Mouse (Mus musculus): Measurements from ENCODE around the gene Zfp423.

Gene Zfp423

DNA sequence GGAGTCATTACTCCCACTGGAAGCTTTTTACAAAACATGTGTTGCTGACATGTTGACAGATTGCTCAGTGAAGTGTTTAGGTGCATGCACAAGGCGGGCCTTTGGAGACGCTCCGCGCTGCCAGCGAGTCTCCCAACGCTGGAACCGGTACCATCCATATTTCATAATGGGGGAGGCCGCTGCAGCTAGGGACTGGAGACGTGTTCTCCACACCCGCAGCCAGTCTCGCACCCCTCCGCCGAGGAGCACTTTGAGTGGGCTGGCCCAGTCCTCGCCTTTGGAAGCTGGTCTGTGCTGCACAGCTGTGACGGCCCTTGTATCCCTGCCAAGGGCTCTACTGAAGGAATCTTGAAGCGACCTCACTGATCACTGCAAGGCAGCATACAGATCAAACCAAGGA lies 122.5 kb downstream of the Zfp423 start:
- DNase-seq (ENCODE audit: low spot score in 2 of 2): peak; percentile 63 to 70

DNA sequence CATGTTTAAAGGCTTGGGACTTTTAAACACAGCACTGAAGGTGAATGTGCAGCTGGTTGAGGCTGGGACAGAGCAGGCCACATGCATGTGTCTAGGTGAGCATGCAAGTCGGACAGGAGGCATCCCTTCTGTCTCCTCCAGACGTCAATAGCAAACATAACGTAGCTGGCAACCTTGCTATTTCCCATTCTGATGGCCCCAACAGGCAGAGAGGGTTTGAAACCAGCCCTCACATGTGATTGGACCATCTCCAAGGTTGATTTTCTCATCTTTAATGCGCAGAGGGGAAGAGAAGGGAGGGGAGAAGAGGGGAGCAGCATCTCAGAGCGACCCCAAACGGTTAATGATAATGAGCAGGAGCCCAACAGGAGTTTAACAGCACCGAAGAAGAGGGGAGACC lies 123.5 kb downstream of the Zfp423 start:
- no peak for DNase-seq (ENCODE audit: low spot score in 2 of 2)

DNA sequence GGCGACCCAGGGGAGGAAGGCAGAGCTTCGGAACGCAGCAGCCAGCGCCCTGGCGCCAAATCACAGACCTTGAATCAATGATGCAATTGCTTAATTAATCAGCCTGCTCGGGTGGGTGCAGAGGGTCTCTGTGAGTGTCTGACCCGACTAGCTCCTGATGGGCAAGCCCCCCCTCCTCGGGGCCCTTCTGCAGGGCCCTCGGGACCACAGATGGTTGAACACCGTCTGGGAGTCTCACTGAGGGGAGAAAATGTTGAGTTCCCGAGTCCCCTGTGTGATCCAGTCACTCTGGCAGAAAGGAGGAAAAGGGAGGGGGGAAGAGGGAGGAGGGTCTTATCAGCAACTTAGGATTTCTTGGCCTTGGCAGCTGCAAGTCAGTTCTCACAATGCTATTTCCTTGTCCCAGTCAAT lies 124.0 kb downstream of the Zfp423 start:
- no peak for DNase-seq (ENCODE audit: low spot score in 2 of 2)

DNA sequence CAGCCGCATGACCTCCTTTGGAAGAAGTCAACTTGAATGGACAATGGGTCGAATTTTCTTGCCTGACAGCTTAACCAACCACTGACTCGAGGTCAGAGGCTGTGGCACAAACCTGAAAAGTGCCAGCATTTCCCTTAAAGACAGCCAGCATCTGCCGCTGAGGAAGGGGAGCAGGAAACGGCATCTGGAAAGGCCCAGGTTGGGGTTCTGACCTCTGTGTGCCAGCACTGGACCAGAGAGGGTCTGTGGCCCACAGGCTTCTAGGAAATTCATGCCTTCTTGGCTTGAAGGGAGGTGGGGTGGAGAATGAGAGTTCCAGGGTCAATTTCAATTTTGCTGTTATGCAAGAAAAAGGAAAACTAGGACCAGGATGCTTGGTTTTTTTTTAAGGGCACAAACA lies 124.7 kb downstream of the Zfp423 start:
- DNase-seq (ENCODE audit: low spot score in 2 of 2): no peak

DNA sequence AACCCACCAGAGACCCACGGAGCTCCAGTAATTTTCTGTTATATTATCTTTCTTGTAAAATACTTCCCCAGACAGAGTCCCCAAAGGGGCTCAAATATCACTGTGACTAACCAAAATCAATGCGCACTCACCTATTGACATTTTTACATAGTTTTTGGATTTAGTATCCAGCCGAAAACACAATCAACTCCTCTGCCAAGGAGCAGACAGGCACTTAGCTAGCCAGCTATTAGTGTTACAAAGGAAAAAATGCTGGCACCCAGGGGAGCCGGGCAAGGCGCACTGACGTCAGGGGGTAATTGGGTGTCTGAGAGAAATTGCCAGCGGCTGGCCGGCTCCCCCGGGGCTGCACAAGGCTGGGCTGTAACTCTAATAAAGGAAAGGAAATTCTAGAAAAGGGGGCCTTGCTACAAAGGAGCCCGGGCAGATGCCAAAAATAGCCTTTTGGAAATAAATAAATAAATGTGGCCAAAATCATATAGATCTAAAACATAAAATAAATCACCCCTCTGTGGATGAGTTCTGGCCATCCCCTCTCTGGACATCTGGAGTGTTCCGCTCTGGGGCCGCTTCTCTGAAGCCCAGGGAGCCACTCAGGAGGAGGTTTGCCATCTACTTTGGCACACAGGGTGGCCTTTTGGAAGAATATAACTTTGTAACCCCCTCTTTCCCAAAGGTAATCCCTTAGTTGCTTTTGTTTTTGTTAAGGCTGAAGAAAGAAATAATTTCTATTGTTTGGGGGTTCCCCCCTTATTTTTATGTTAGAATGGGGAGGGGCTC lies 125.4 kb downstream of the Zfp423 start:
- no peak for DNase-seq (ENCODE audit: low spot score in 2 of 2)

DNA sequence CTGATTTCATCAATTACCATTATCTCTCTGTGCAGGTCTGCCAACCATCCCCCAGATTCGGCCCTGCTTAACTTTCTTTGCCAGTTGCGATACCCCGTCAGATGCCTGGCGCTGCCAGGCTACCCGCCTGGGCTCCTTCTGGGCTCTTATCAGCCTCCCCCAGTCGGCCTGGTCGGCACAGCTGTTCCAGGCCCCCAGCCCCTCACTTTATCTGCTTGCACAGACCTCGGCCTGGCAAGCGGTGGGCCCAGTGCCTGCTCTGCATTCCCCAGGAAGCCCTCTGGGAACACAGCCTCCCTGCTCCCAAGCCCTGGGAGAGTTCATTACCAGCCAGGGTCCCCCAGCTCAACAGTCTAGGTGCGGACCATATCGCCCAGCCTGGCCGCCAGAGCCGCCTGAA lies 126.1 kb downstream of the Zfp423 start:
- no peak for DNase-seq (ENCODE audit: low spot score in 2 of 2)

DNA sequence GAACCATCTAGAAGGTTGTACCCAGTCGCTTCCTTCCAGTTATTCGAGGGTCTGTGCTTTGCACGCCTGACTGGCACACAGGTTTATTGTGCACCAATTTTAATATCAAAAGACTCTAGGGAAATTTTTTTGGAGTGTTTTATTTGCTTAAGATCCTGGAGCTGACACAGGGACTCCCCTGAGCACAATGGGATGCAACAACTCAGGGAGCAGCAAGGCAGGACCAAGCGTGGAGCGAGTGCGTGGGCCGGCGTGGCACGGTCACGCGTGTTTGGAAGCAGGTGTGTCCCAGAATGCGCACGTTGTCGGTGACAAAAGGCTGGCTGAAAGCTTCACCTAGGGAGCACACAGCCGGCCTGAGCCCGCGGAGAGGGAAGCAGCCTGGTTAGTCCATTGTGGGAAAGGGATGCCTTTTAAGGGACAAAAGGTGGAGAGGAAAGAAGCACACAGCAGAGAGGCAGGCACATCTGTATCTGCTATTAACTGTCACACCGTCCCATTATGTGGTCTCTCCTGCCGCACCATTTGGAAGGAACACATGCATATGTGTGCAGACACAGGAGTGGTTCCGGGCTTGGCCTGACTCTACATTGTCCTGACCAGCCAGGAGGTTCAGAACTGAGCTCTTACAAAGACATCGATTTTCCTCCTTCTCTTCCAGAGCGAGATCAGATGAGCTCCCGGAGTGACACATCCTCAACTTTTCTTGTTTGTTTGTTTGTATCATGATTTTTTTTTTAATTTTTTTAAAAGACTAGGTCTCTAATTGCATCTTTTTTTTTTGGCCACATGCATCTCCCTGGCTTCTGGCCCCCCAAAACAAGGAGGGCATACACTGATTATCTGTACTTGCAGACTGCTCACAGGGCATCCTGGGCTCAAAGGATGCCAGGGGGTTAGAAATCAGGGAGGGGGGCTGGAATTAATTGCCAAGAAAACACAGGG lies 126.7 kb downstream of the Zfp423 start:
- no peak for DNase-seq (ENCODE audit: low spot score in 2 of 2)

DNA sequence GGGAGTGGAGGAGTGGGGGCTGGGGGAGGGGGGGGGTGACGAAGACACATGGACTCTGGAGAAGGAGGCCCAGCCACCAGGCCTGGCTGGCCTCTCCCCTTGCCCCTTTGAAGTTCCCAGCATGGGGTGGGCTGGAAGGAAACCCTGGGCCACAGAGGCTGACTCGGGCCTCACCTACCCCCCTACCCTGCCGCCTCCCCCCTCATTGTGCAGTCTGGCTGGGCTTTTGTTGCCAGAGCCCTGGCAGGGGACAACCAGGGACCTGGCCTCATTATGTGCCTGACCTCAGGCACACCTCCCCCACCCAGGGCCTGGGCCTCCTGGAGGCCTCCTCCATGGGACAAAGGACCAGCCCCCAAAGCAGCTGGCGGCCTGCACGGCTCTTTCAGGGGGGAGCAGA lies 127.8 kb downstream of the Zfp423 start:
- DNase-seq (ENCODE audit: low spot score in 2 of 2): no peak

DNA sequence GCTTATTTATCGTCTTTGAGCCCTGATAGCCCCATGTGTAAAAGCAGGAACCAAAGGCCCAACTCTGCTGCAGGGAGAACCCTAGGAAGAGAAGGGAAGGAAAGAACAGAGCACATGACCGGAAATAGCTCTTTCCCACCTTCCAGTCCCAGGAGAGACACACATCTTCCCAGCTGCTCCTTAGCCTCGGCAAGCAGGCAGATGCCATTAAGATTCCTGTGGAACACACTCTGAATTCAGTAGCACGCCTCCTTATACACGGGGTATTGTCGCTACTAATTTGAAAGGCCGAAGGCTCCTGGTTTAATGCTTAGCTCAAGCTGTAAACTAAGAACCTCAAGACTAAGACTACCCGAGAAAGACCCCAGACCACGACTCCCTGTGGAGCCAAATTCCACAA lies 128.3 kb downstream of the Zfp423 start:
- no peak for DNase-seq (ENCODE audit: low spot score in 2 of 2)

DNA sequence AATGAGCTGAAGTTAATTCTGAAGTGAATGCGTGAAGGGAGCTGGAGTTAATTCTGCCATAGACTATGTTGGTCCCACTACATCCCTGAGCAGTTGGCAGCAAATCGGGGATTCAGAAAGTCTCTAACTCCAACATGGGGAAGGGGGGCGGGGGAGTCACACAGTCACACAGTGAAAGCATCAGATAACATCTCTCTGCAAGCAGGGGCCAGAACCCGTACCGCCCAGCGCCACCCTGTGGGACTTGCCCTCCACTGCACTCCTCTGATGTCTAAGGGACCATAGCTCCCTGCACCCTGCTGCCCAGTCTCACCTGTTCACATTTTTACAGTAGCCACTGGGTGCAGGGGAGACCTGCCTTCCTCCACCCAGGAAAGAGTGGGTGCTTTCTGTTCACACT lies 129.2 kb downstream of the Zfp423 start:
- DNase-seq (ENCODE audit: low spot score in 2 of 2): peak in 1 of 2 experiments; percentile 20

DNA sequence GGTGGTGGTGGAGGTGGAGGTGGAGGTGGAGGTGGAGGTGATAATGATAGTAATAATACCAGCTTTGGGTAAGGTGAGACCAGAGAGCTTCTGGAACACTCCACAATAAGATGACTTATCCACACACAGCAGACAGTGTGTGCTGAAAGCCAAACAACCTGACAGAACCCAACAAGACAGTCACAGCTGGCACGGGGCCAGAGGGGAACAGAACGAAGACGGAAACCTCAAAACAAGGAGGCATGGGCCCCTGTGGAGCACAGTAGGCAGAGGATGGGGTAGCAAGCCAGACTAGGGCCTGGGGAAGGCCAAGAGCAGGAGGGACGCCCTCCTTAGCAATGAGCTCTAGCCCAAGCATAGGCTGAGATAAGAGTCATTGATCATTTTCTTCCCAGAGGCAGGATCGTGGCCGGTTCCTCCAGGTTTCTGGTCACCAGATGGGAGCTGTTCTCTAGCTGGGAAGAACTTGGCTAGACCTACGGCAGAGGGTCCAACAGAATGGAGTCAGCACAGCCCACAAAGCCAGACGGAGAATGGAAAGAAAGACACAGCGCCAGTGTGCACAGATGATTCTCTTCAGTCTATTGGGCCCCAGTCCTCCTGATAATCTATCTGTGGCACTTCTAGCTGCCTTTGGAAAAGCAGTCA lies 133.3 kb downstream of the Zfp423 start:
- no peak for DNase-seq (ENCODE audit: low spot score in 2 of 2)

DNA sequence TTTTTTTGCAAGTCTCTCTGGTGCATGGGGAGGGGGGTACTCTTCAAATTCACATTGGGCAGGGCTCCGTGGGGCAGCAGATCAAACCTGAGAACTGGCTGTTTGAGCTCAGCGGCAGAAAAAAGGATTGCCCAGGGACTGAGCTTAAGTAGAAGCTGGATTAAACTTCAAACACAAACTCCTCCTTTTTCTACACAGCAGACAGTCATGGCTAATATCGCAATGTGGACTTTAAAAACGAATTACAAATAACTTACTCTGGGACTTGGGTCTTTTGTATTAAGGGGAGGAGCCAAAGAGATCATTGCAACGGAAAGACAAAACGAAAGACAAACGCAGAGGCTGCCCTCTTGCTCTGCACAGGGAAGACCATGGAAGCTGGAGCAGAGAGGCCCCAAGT lies 136.2 kb downstream of the Zfp423 start:
- no peak for DNase-seq (ENCODE audit: low spot score in 2 of 2)

DNA sequence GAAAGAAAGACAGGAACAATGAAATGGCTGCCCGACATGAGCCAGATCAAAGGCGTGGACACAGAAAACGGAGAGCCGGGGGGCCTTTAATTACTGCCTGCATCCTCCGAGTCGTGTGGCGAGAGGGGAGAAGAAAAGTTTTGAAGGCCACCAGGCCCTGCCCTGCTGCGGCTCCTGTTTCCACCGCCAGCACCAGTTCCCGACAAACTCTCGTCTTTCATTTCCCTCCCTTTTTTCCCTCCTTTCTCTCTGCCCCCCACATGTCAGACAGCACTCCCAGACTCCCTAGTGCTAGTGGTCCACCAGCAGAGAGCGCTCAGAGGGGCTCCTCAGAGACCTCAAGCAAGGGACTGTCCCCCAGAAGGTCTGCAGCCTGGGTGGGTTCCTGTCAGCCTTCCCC lies 136.7 kb downstream of the Zfp423 start:
- no peak for DNase-seq (ENCODE audit: low spot score in 2 of 2)

DNA sequence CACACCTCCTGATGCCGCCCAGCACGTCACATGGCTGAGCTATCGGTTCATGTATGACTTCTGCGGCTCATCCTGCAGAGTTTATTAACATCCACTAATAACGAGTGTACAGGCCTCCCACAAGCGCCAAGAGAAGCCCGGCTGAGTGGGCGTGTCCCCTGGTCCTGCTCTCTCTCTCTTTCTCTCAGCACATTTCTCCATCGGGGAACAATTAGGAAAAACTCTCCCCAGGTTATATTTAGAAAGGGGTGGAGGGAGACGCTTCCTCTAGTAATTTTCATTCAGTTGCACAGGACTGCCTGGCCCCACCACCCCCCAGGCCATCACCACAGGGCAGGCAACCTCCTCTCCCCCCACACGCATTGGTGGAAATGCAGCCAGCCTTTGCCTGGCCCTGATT lies 137.2 kb downstream of the Zfp423 start:
- no peak for DNase-seq (ENCODE audit: low spot score in 2 of 2)

DNA sequence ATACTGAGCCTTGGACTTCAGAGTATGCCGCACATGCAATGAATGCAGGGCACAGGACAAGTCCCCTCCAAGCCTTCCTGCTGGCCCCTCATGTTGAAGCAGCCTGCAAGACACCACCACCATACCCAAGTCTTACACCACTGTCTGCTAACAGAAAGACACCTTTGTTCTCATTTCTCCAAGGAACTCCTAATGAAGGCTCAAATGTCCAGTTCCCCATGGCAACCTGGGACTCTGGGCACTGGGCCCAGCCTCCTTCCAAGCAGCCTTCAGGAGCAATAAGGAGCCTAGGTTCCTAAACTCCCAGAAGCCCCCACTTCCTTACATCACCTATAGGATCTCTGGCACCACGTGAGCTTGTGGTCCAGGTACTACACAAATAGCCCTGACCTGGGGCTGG lies 137.7 kb downstream of the Zfp423 start:
- peak in 1 of 2 experiments; percentile 26 for DNase-seq (ENCODE audit: low spot score in 2 of 2)

DNA sequence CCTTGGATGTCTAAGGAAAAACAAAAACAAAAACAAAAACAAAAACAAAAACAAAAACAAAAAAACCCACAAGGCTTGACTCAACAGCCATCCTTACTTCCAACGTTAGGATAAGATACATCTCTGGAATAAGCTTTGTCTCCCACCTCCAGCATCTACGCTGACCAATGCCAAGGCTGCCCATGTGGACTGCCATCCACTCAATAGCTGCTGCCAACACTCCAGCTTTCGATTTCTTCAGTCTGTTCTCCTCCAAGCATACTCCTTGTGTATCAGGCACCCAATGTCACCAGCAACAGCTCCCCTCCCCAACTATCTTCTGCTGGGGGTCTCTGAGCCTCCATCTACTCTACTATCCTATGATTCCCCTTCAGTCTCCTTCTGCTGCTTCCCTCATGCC lies 140.1 kb downstream of the Zfp423 start:
- DNase-seq (ENCODE audit: low spot score in 2 of 2): no peak

DNA sequence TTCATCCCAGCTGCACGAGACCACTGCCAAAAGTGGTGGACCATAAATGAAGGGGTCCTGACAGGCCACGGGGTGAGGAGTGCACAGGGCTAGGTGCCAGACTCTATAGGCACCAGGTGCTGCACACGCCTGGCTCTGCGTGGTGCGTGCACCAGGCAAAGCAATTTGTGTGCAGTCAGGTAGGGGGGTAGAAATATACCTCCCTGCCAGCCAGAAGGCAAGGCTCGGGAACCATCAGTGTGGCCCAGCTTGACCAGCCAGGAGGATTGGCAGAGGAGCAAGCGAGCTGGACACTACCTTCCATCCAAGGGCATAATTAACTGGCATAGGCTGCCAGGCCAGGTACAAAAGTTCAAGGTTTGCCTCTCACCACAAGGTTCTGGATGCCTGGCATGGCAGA lies 140.9 kb downstream of the Zfp423 start:
- no peak for DNase-seq (ENCODE audit: low spot score in 2 of 2)

DNA sequence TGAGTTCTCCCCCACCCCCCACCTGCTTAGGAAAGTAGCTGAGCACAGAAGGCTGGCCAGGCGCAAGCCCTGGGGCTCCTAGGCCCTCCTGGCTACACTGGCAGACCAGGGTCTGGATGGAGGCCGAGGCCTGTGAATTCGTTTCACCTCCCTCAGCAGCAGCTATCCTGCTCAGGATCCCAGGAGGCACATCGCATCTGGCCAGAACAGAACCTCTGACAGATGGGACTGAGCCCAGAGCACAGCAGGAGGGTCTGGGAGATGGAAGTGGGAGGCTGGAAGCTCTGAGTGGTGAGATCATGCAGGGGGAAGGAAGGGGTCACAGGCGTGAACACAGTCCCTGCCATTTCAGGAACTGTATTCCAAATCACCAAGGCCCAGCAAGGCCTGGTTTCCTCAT lies 143.3 kb downstream of the Zfp423 start:
- DNase-seq (ENCODE audit: low spot score in 2 of 2): no peak

DNA sequence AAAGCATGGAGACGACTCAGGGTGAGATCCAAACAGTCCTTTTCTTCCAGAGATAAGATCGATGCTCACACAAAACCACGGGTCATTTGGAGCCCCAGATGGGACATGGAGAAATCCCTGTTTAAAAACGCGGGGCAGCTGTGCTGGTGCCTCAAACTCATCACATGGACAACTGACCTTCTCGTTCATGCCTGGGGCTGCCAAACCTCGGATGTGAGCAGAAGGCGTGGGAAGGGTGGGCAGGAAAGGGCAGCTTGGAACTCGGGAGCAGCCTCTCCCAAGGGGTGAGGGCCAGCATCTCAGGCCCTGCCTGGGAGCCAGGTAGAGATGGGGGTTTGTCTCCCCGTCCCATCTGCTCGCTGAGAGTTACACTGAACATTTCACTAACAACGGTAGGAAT lies 146.7 kb downstream of the Zfp423 start:
- DNase-seq (ENCODE audit: low spot score in 2 of 2): no peak

DNA sequence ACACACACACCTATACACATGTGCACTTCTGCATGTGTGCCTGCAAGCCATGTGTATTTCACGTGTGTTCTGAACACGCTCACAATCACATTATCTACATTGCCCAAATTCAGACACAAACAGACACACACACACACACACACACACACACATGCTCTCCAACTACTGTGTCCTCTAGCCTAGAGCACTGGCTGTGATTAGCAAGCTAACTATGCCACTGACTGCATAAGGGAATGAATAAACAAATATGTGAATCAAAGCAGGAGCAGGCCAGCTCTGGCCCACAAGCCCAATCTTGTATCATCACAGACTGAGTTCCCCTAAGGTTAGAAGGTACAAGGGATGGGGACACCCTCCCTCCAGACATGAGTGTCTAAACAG lies 147.3 kb downstream of the Zfp423 start:
- DNase-seq (ENCODE audit: low spot score in 2 of 2): no peak

DNA sequence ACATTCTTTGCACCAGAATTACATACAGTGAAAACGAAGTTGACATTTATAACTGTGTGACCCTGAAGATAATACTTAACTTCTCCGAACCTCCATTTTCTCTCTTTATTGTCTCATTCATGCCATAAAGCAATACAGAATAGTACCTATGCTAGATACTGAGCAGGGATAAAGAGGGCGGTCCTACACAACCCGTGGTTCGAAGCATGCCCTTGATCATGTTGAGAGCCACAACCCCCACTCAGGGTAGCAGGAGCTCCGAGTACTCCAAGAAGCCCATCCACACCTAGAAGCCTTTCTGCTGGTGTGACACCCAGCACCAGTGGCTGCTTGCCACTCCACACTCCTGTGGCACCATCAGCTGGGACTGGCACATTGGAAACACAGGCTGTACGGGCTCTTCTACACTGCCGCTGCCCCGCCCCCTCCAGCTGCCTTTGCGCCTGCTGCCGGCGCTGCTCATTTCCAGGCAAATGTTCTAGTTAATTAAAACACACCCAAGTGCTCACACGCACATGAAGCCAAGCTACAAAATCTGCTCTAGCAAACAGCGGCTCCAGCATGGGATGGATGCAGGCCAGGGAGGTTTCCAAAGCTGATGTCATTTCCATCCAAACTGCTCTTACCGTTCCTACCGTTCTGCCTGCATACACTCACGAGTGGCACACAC lies 147.9 kb downstream of the Zfp423 start:
- peak; percentile 71 to 80 for DNase-seq (ENCODE audit: low spot score in 2 of 2)

DNA sequence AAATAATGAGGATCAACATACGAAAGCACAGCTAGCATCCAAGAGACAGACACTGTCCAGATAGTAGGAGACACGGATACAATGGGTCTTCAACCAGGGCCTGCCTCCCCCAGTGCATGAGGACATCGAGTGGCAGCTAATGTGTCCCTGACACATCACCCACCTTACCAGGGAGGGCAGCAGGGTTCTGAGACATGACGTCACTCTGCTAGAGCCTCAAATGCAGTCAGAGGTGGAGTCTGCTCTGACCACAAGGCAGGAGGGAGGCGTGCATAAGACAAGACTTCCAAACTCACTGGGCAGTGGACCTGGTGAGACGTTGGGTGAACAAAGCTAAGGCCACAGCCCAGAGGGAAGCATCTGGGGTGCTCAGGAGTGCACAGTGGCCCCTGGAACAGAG lies 148.6 kb downstream of the Zfp423 start:
- DNase-seq (ENCODE audit: low spot score in 2 of 2): no peak

All from right cerebral cortex, adult 2 months (tissue).